In genomic region chr8:79636151-79636550, GRCm38 (mm10) we compare ENCODE assay signal across 23 mouse cellular contexts.
"Had no signal": no experiment of that assay in that cellular context is flagged by ENCODE, and none has a peak within 500 bp of the region (broad histone marks: within the 10 kb centered on the region; RNA-seq: fewer than 3 reads in every experiment).

No protein-coding gene starts in this region.

- H3K27me3 ChIP-seq: heart, embryonic 13.5 days; heart, embryonic 15.5 days; hindbrain, embryonic 13.5 days; hindbrain, embryonic 15.5 days; limb, embryonic 12.5 days; liver, embryonic 13.5 days had no signal

- H3K4me3 ChIP-seq: gastrocnemius, adult 2 months; heart, embryonic 13.5 days; heart, embryonic 15.5 days; hindbrain, embryonic 13.5 days; hindbrain, embryonic 15.5 days; layer of hippocampus, adult 2 months; left cerebral cortex, adult 2 months; limb, embryonic 10.5 days; limb, embryonic 12.5 days; liver, embryonic 13.5 days had no signal

- H3K36me3 ChIP-seq: heart, embryonic 13.5 days; heart, embryonic 15.5 days; hindbrain, embryonic 13.5 days; hindbrain, embryonic 15.5 days; limb, embryonic 10.5 days; limb, embryonic 12.5 days; liver, embryonic 13.5 days had no signal

- DNase-seq: gastrocnemius, adult 2 months; gastrocnemius, postnatal 10 days; gastrocnemius, postnatal 25 days; heart, adult 18-20 months; heart, postnatal 14 days; heart, postnatal 36 days; kidney, adult 11 months; kidney, adult 2 months; kidney, postnatal 10 days; kidney, postnatal 25 days; kidney, postnatal 4 days; liver; liver, embryonic 13.5 days had no signal

- H3K9me3 ChIP-seq: heart, embryonic 15.5 days; hindbrain, embryonic 13.5 days; hindbrain, embryonic 15.5 days; limb, embryonic 10.5 days; limb, embryonic 12.5 days; liver, embryonic 13.5 days had no signal

- ATAC-seq: hindbrain, postnatal 0 days; intestine, embryonic 16.5 days had no signal
